Mouse (Mus musculus): ENCODE data around the gene Folr1. TPM values are rescaled to one million over a fixed set of nuclear protein-coding genes. Genes with fewer than 3 reads are reported as not detected.

Gene Folr1
- total RNA-seq, 2 experiments from 2014 or later, result 0.90 TPM; not detected in 1

Small RNAs within 50 kb of the gene (microRNA-seq; reads per million reads assigned to microRNA genes)
- not detected for gene Gm22655

Other genes starting within 250 kb of the Folr1 start
- gene Clpb, start 207.2 kb downstream of the Folr1 start, total RNA-seq (2021), result 10 to 100 TPM; 43.9 to 44.9 TPM
- gene Phox2a, start 52.5 kb downstream of the Folr1 start, total RNA-seq (2021), result not detected
- gene Inppl1, start 32.6 kb downstream of the Folr1 start, total RNA-seq (2021), result 10 to 100 TPM; 19.2 to 22.3 TPM
- gene Folr2, start 13.6 kb downstream of the Folr1 start, total RNA-seq (2021), result under 1 TPM in 1 of 2 experiments, not detected in 1; 0.59 TPM
- gene Anapc15, start 7.1 kb downstream of the Folr1 start, total RNA-seq (2021), result 10 to 100 TPM; 31.4 to 36.2 TPM
- 10 to 100 TPM; 95.6 to 98.2 TPM for gene Lamtor1, start 35.1 kb upstream of the Folr1 start, total RNA-seq (2021)
- gene Tomt, start 35.6 kb upstream of the Folr1 start, total RNA-seq (2021), result not detected
- 1 to 10 TPM; 2.8 to 4.0 TPM for gene Lrrc51, start 63.1 kb upstream of the Folr1 start, total RNA-seq (2021)
- 10 to 100 TPM; 60.5 to 60.9 TPM for gene Numa1, start 63.3 kb upstream of the Folr1 start, total RNA-seq (2021)
- 10 to 100 TPM in 1 of 2 experiments, 1 to 10 TPM in 1; 8.6 to 10.1 TPM for gene Il18bp, start 147.9 kb upstream of the Folr1 start, total RNA-seq (2021)
- 10 to 100 TPM; 39.1 to 44.4 TPM for gene Rnf121, start 194.7 kb upstream of the Folr1 start, total RNA-seq (2021)
- 10 to 100 TPM; 24.6 to 25.0 TPM for gene Xndc1, start 194.7 kb upstream of the Folr1 start, total RNA-seq (2021)
- gene Xntrpc, start 194.9 kb upstream of the Folr1 start, total RNA-seq (2021), result 1 to 10 TPM; 1.1 to 1.8 TPM
- gene Trpc2, start 212.3 kb upstream of the Folr1 start, total RNA-seq (2021), result under 1 TPM in 1 of 2 experiments, not detected in 1; 0.73 TPM
- not detected for gene Art1, start 231.0 kb upstream of the Folr1 start, total RNA-seq (2021)
- gene Art5, start 238.7 kb upstream of the Folr1 start, total RNA-seq (2021), result not detected
- under 1 TPM; 0.18 to 0.43 TPM for gene Chrna10, start 246.0 kb upstream of the Folr1 start, total RNA-seq (2021)